Mouse (Mus musculus): ENCODE data around the gene Phf1. TPM values are rescaled to one million over a fixed set of nuclear protein-coding genes. Genes with fewer than 3 reads are reported as not detected.

The Phf1 gene
- polyA plus RNA-seq, 1 experiment from 2014 or later: 7.6 TPM

GRCm38 (mm10) chr17:26938731-26939130, 5.9 kb downstream of the Phf1 start:
- under 1% methylated on average over 21 of the region's 22 CpGs for WGBS (ENCODE audit: missing documents)
- Histone ChIP-seq H3K27ac (peak overlapping the region; percentile 83), H3K36me3 (ENCODE audit: inconsistent target) (peaks cover 8% of the 10 kb centered on the region; the same call in 1 of the 2 replicates), H3K4me3 (ENCODE audit: inconsistent target) (peak overlapping the region; percentile 98), H3K79me2 (ENCODE audit: inconsistent target) (peaks cover 30% of the 10 kb centered on the region)

- peak within 1 kb of the TSS; percentile 98 for H3K4me3 ChIP-seq (ENCODE audit: inconsistent target)
- peaks cover 26% of the 10 kb centered on the region for H3K79me2 ChIP-seq (ENCODE audit: inconsistent target)
- H3K36me3 ChIP-seq (ENCODE audit: inconsistent target): peaks cover 8% of the 10 kb centered on the region; the same call in 1 of the 2 replicates
- under 1% methylated on average over 46 of the region's 70 CpGs for WGBS (ENCODE audit: missing documents)
- peak within 1 kb of the TSS; percentile 83 for H3K27ac ChIP-seq
Observed at GRCm38 (mm10) chr17:26939178-26939972, 6.5 kb downstream of the Phf1 start, which contains the start of gene Cuta. Gene Cuta (minus strand): TSS chr17:26939569.

GRCm38 (mm10) chr17:26939973-26940300, 7.1 kb downstream of the Phf1 start:
- Histone ChIP-seq H3K36me3 (ENCODE audit: inconsistent target) (peaks cover 7% of the 10 kb centered on the region; the same call in 1 of the 2 replicates), H3K4me3 (ENCODE audit: inconsistent target) (peak overlapping the region; percentile 38), H3K79me2 (ENCODE audit: inconsistent target) (peaks cover 26% of the 10 kb centered on the region), H3K27ac (peak overlapping the region; percentile 78)
- 11% methylated on average over 3 of the region's 3 CpGs for WGBS (ENCODE audit: missing documents)

- no peaks in the 10 kb centered on the region; the same call in 1 of the 2 replicates for H3K36me3 ChIP-seq (ENCODE audit: inconsistent target)
- peak within 1 kb of the TSS; percentile 78 for H3K27ac ChIP-seq
- H3K79me2 ChIP-seq (ENCODE audit: inconsistent target): peaks cover 26% of the 10 kb centered on the region
- 29% methylated on average over 10 of the region's 24 CpGs for WGBS (ENCODE audit: missing documents)
- peak within 1 kb of the TSS; percentile 38 for H3K4me3 ChIP-seq (ENCODE audit: inconsistent target)
Observed at GRCm38 (mm10) chr17:26941031-26941789, 8.4 kb downstream of the Phf1 start, which contains the start of gene Syngap1. Gene Syngap1 (plus strand): TSS chr17:26941253.

GRCm38 (mm10) chr17:26941841-26942570, 9.2 kb downstream of the Phf1 start:
- H3K27ac ChIP-seq: no peak overlapping the region
- H3K4me3 ChIP-seq (ENCODE audit: inconsistent target): no peak overlapping the region

GRCm38 (mm10) chr17:26945824-26946495, 13.1 kb downstream of the Phf1 start:
- WGBS (ENCODE audit: missing documents): 61% methylated on average over 13 of the region's 13 CpGs
- no peak overlapping the region for H3K27ac ChIP-seq
- H3K4me3 ChIP-seq (ENCODE audit: inconsistent target): peak overlapping the region; percentile 25; the same call in 1 of the 2 replicates
- H3K36me3 ChIP-seq (ENCODE audit: inconsistent target): no peaks in the 10 kb centered on the region
- H3K79me2 ChIP-seq (ENCODE audit: inconsistent target): no peaks in the 10 kb centered on the region

More at GRCm38 (mm10) chr17:26941841-26942570, 9.2 kb downstream of the Phf1 start:
- peaks cover 20% of the 10 kb centered on the region for H3K79me2 ChIP-seq (ENCODE audit: inconsistent target)
- H3K36me3 ChIP-seq (ENCODE audit: inconsistent target): no peaks in the 10 kb centered on the region; the same call in 1 of the 2 replicates
- WGBS (ENCODE audit: missing documents): 64% methylated on average over 4 of the region's 4 CpGs

- WGBS (ENCODE audit: missing documents): 2% methylated on average over 35 of the region's 37 CpGs
- no peak overlapping the region for H3K27ac ChIP-seq
Observed at GRCm38 (mm10) chr17:26946567-26946966, 13.7 kb downstream of the Phf1 start.

GRCm38 (mm10) chr17:26947231-26948100, 14.6 kb downstream of the Phf1 start:
- Histone ChIP-seq H3K79me2 (ENCODE audit: inconsistent target) (no peaks in the 10 kb centered on the region), H3K4me3 (ENCODE audit: inconsistent target) (no peak overlapping the region), H3K27ac (no peak overlapping the region), H3K36me3 (ENCODE audit: inconsistent target) (no peaks in the 10 kb centered on the region)
- WGBS (ENCODE audit: missing documents): 92% methylated on average over 11 of the region's 12 CpGs

More at GRCm38 (mm10) chr17:26946567-26946966, 13.7 kb downstream of the Phf1 start:
- no peaks in the 10 kb centered on the region for H3K36me3 ChIP-seq (ENCODE audit: inconsistent target)
- H3K79me2 ChIP-seq (ENCODE audit: inconsistent target): no peaks in the 10 kb centered on the region
- H3K4me3 ChIP-seq (ENCODE audit: inconsistent target): peak overlapping the region; percentile 25; the same call in 1 of the 2 replicates

GRCm38 (mm10) chr17:26948316-26949050, 15.6 kb downstream of the Phf1 start:
- no peak overlapping the region for H3K27ac ChIP-seq
- no peaks in the 10 kb centered on the region for H3K79me2 ChIP-seq (ENCODE audit: inconsistent target)
- under 1% methylated on average over 40 of the region's 87 CpGs for WGBS (ENCODE audit: missing documents)

GRCm38 (mm10) chr17:26949051-26949577, 16.3 kb downstream of the Phf1 start:
- 27% methylated on average over 14 of the region's 14 CpGs for WGBS (ENCODE audit: missing documents)
- H3K79me2 ChIP-seq (ENCODE audit: inconsistent target): no peaks in the 10 kb centered on the region
- H3K36me3 ChIP-seq (ENCODE audit: inconsistent target): no peaks in the 10 kb centered on the region
- no peak overlapping the region for H3K27ac ChIP-seq
- H3K4me3 ChIP-seq (ENCODE audit: inconsistent target): no peak overlapping the region

More at GRCm38 (mm10) chr17:26948316-26949050, 15.6 kb downstream of the Phf1 start:
- Histone ChIP-seq H3K4me3 (ENCODE audit: inconsistent target) (peak overlapping the region; percentile 21), H3K36me3 (ENCODE audit: inconsistent target) (no peaks in the 10 kb centered on the region)

GRCm38 (mm10) chr17:26949866-26950265, 17.0 kb downstream of the Phf1 start:
- WGBS (ENCODE audit: missing documents): 82% methylated on average over 5 of the region's 5 CpGs
- H3K27ac ChIP-seq: no peak overlapping the region
- H3K36me3 ChIP-seq (ENCODE audit: inconsistent target): no peaks in the 10 kb centered on the region
- no peak overlapping the region for H3K4me3 ChIP-seq (ENCODE audit: inconsistent target)
- H3K79me2 ChIP-seq (ENCODE audit: inconsistent target): no peaks in the 10 kb centered on the region

GRCm38 (mm10) chr17:26950560-26951288, 17.9 kb downstream of the Phf1 start:
- no peaks in the 10 kb centered on the region for H3K36me3 ChIP-seq (ENCODE audit: inconsistent target)
- H3K79me2 ChIP-seq (ENCODE audit: inconsistent target): no peaks in the 10 kb centered on the region
- no peak overlapping the region for H3K27ac ChIP-seq
- WGBS (ENCODE audit: missing documents): 65% methylated on average over 7 of the region's 7 CpGs
- H3K4me3 ChIP-seq (ENCODE audit: inconsistent target): no peak overlapping the region
